Comparison of ENCODE assay signal across 28 mouse cellular contexts in genomic region chr14:75665430-75666180, GRCm38 (mm10). TPM values are rescaled to one million over a fixed set of nuclear protein-coding genes. Genes with fewer than 3 reads are reported as not detected.
"Had no signal": no experiment of that assay in that cellular context is flagged by ENCODE, and none has a peak within 500 bp of the region (broad histone marks: within the 10 kb centered on the region; RNA-seq: fewer than 3 reads in every experiment).

No protein-coding gene starts in this region.

- H3K4me3 ChIP-seq: limb, embryonic 12.5 days; limb, embryonic 15.5 days; liver, embryonic 12.5 days; liver, embryonic 15.5 days had no signal

- H3K4me1 ChIP-seq: limb, embryonic 12.5 days; limb, embryonic 15.5 days; liver, embryonic 15.5 days had no signal

- H3K27me3 ChIP-seq: limb, embryonic 12.5 days; limb, embryonic 15.5 days; liver, embryonic 12.5 days; liver, embryonic 15.5 days had no signal

- H3K9me3 ChIP-seq: limb, embryonic 12.5 days; limb, embryonic 15.5 days; liver, embryonic 12.5 days; liver, embryonic 15.5 days had no signal

- DNase-seq: left cerebral cortex, postnatal 4 days; lung, adult 2 months; lung, postnatal 14 days; lung, postnatal 4 days; midbrain, embryonic 14.5 days; thymus, adult 18-20 months; thymus, postnatal 36 days had no signal

- H3K4me2 ChIP-seq: limb, embryonic 12.5 days; limb, embryonic 15.5 days; liver, embryonic 12.5 days; liver, embryonic 15.5 days; midbrain, embryonic 11.5 days had no signal

- H3K9ac ChIP-seq: limb, embryonic 12.5 days; limb, embryonic 15.5 days; liver, embryonic 12.5 days; liver, embryonic 15.5 days had no signal

- ATAC-seq: inflammation-experienced regulatory T-cells, adult 6 months; intestine, embryonic 16.5 days; liver, embryonic 12.5 days had no signal

- H3K27ac ChIP-seq: limb, embryonic 12.5 days; limb, embryonic 15.5 days; liver, embryonic 12.5 days; liver, embryonic 15.5 days had no signal

- H3K36me3 ChIP-seq: limb, embryonic 12.5 days; limb, embryonic 15.5 days; liver, embryonic 12.5 days; liver, embryonic 15.5 days had no signal

RNA-seq across cellular contexts. Expression of gene Erich6b, which starts 23.5 kb away (rescaled TPM):
- total RNA-seq: layer of hippocampus, adult 18-20 months; layer of hippocampus, postnatal 14 days; left cerebral cortex, adult 8-10 months; left cerebral cortex, postnatal 14 days; left cerebral cortex, postnatal 4 days; megakaryocyte progenitor cell, adult 5-6 weeks; megakaryocyte-erythroid progenitor cell, adult 5-6 weeks; midbrain, postnatal 0 days had no signal
- polyA plus RNA-seq: inflammation-experienced regulatory T-cells, adult 6 months; intestine, embryonic 16.5 days; limb, embryonic 12.5 days; limb, embryonic 15.5 days; liver, embryonic 12.5 days; liver, embryonic 15.5 days; lung, adult 2 months; lung, embryonic 16.5 days; midbrain, embryonic 11.5 days; midbrain, embryonic 14.5 days; midbrain, postnatal 0 days; neural tube, embryonic 11.5 days; neural tube, embryonic 14.5 days; small intestine, adult 2 months; spleen, adult 2 months; stomach, embryonic 16.5 days; urinary bladder, adult 2 months had no signal
